Mouse (Mus musculus) hindbrain, embryonic 10.5 days (tissue): ENCODE results near the gene Rin1. TPM values are rescaled to one million over a fixed set of nuclear protein-coding genes. Genes with fewer than 3 reads are reported as not detected.
A peak's percentile ranks its signal among the peaks of the same experiment; 100 is the strongest.

Experiments used
- DNase-seq: peaks from one replicate; pipeline ENCODE4 v3.0.0-alpha.2; 2017; ENCODE audit warnings: low spot score
- H3K27ac ChIP-seq: fragments of 300-500 bp; sonication (generic); 2 replicates; pipeline ENCODE4 v1.5.1; 2016; ENCODE audit warnings: mild to moderate bottlenecking, moderate library complexity
- H3K27me3 ChIP-seq: fragments of 300-500 bp; sonication (generic); 2 replicates; pipeline ENCODE4 v1.6.1; 2016; ENCODE audit warnings: mild to moderate bottlenecking; ENCODE audit not compliant: poor library complexity, insufficient read depth, severe bottlenecking
- H3K36me3 ChIP-seq: fragments of 300-500 bp; sonication (generic); 2 replicates; pipeline ENCODE4 v1.6.1; 2016; ENCODE audit warnings: mild to moderate bottlenecking, moderate library complexity
- H3K4me1 ChIP-seq: fragments of 300-500 bp; sonication (generic); replicated peaks from 2 replicates; pipeline ENCODE4 v1.6.1; 2016; ENCODE audit warnings: mild to moderate bottlenecking
- H3K4me3 ChIP-seq: fragments of 300-500 bp; sonication (generic); 2 replicates; pipeline ENCODE4 v1.5.1; 2016; ENCODE audit warnings: mild to moderate bottlenecking, moderate library complexity
- H3K9me3 ChIP-seq: fragments of 300-500 bp; sonication (generic); 2 replicates; pipeline ENCODE4 v1.6.1; 2016; ENCODE audit warnings: mild to moderate bottlenecking, moderate library complexity
- WGBS: fragments of 180-500 bp; shearing (Covaris S2); methylation state at CpG from one replicate; pipeline ENCODE4 v1.1.7; 2016; 5-methylcytosine and 5-hydroxymethylcytosine counted together
- polyA plus RNA-seq: library from polyadenylated mRNA; unstranded; fragments of >200 nt; fragmentation: Nextera tagmentation; extraction: Ambion mirVana; gene quantifications from 2 replicates; pipeline ENCODE4 v1.2.1, GENCODE M21; 2016

The Rin1 gene
- polyA plus RNA-seq, 1 experiment from 2014 or later = 3.0 TPM

GRCm38 (mm10) chr19:5048138-5049056 is 1.9 kb upstream of the Rin1 start:
- no peak for DNase-seq
- Histone ChIP-seq H3K9me3 (no peaks in the 10 kb centered on the region), H3K36me3 (peaks cover 62% of the 10 kb centered on the region), H3K4me1 (peaks cover 44% of the 10 kb centered on the region), H3K4me3 (no peak overlapping the region), H3K27ac (no peak overlapping the region), H3K27me3 (peaks cover 44% of the 10 kb centered on the region)
- WGBS = 86% methylated on average over 14 of the region's 14 CpGs

GRCm38 (mm10) chr19:5049325-5049724 is 956 bp upstream of the Rin1 start:
- no peak for DNase-seq
- peaks cover 53% of the 10 kb centered on the region for H3K36me3 ChIP-seq

GRCm38 (mm10) chr19:5051031-5051430 is 750 bp downstream of the Rin1 start:
- H3K27ac ChIP-seq = peak overlapping the region; percentile 41; the same call in 1 of the 2 replicates
- 8% methylated on average over 17 of the region's 17 CpGs for WGBS
- H3K4me1 ChIP-seq = peaks cover 48% of the 10 kb centered on the region
- H3K9me3 ChIP-seq = no peaks in the 10 kb centered on the region
- peaks cover 38% of the 10 kb centered on the region for H3K36me3 ChIP-seq
- peak overlapping the region; percentile 38 for H3K4me3 ChIP-seq
- peaks cover 62% of the 10 kb centered on the region for H3K27me3 ChIP-seq
- no peak for DNase-seq

More at GRCm38 (mm10) chr19:5049325-5049724, 956 bp upstream of the Rin1 start:
- Histone ChIP-seq H3K9me3 (no peaks in the 10 kb centered on the region), H3K4me1 (peaks cover 48% of the 10 kb centered on the region), H3K27ac (no peak overlapping the region; the same call in 1 of the 2 replicates), H3K27me3 (peaks cover 53% of the 10 kb centered on the region), H3K4me3 (0 out of 2 replicates have a peak overlapping the region, but pooled peaks have one; percentile 4)
- 77% methylated on average over 6 of the region's 6 CpGs for WGBS

- H3K4me3 ChIP-seq = peak overlapping the region; percentile 38
- H3K9me3 ChIP-seq = no peaks in the 10 kb centered on the region
- 42% methylated on average over 3 of the region's 3 CpGs for WGBS
- peak overlapping the region; percentile 41; the same call in 1 of the 2 replicates for H3K27ac ChIP-seq
- no peak for DNase-seq
- peaks cover 53% of the 10 kb centered on the region for H3K4me1 ChIP-seq
- H3K36me3 ChIP-seq = peaks cover 34% of the 10 kb centered on the region
- H3K27me3 ChIP-seq = peaks cover 62% of the 10 kb centered on the region
Measured at GRCm38 (mm10) chr19:5051515-5051914, 1.2 kb downstream of the Rin1 start.

GRCm38 (mm10) chr19:5052166-5052822 is 2.0 kb downstream of the Rin1 start:
- Histone ChIP-seq H3K36me3 (peaks cover 26% of the 10 kb centered on the region), H3K4me3 (peak overlapping the region; percentile 16; the same call in 1 of the 2 replicates), H3K4me1 (peaks cover 60% of the 10 kb centered on the region), H3K27me3 (peaks cover 62% of the 10 kb centered on the region), H3K9me3 (no peaks in the 10 kb centered on the region), H3K27ac (peak overlapping the region; percentile 16; the same call in 1 of the 2 replicates)
- 29% methylated on average over 25 of the region's 25 CpGs for WGBS
- no peak for DNase-seq

GRCm38 (mm10) chr19:5052853-5053252 is 2.6 kb downstream of the Rin1 start:
- WGBS = 57% methylated on average over 17 of the region's 17 CpGs
- Histone ChIP-seq H3K4me3 (peak overlapping the region; percentile 16; the same call in 1 of the 2 replicates), H3K9me3 (no peaks in the 10 kb centered on the region), H3K36me3 (peaks cover 20% of the 10 kb centered on the region), H3K27me3 (peaks cover 67% of the 10 kb centered on the region), H3K27ac (no peak overlapping the region), H3K4me1 (peaks cover 62% of the 10 kb centered on the region)
- DNase-seq = no peak

- Histone ChIP-seq H3K4me3 (no peak overlapping the region), H3K27me3 (peaks cover 74% of the 10 kb centered on the region)
- peak; percentile 72 for DNase-seq
Measured at GRCm38 (mm10) chr19:5053909-5054308, 3.6 kb downstream of the Rin1 start.

GRCm38 (mm10) chr19:5056251-5056650 is 6.0 kb downstream of the Rin1 start:
- Histone ChIP-seq H3K27ac (peak overlapping the region; percentile 62), H3K4me1 (peaks cover 69% of the 10 kb centered on the region), H3K9me3 (no peaks in the 10 kb centered on the region), H3K4me3 (peak overlapping the region; percentile 20; the same call in 1 of the 2 replicates), H3K27me3 (peaks cover 55% of the 10 kb centered on the region), H3K36me3 (no peaks in the 10 kb centered on the region)
- WGBS = 13% methylated on average over 6 of the region's 6 CpGs
- peak; percentile 76 for DNase-seq

More at GRCm38 (mm10) chr19:5053909-5054308, 3.6 kb downstream of the Rin1 start:
- Histone ChIP-seq H3K9me3 (no peaks in the 10 kb centered on the region), H3K36me3 (peaks cover 10% of the 10 kb centered on the region), H3K27ac (no peak overlapping the region), H3K4me1 (peaks cover 68% of the 10 kb centered on the region)
- 18% methylated on average over 9 of the region's 9 CpGs for WGBS

GRCm38 (mm10) chr19:5057876-5058775 is 7.8 kb downstream of the Rin1 start:
- no peak overlapping the region for H3K4me3 ChIP-seq
- peak overlapping the region; percentile 64 for H3K27ac ChIP-seq
- H3K9me3 ChIP-seq = no peaks in the 10 kb centered on the region
- DNase-seq = no peak
- no peaks in the 10 kb centered on the region for H3K36me3 ChIP-seq
- peaks cover 36% of the 10 kb centered on the region for H3K27me3 ChIP-seq
- H3K4me1 ChIP-seq = peaks cover 63% of the 10 kb centered on the region
- 22% methylated on average over 16 of the region's 16 CpGs for WGBS

- no peak overlapping the region; the same call in 1 of the 2 replicates for H3K4me3 ChIP-seq
- peak; percentile 20 for DNase-seq
Measured at GRCm38 (mm10) chr19:5058801-5059771, 8.8 kb downstream of the Rin1 start.

More at GRCm38 (mm10) chr19:5058801-5059771, 8.8 kb downstream of the Rin1 start:
- Histone ChIP-seq H3K27me3 (peaks cover 27% of the 10 kb centered on the region), H3K9me3 (no peaks in the 10 kb centered on the region), H3K36me3 (no peaks in the 10 kb centered on the region), H3K4me1 (peaks cover 59% of the 10 kb centered on the region), H3K27ac (peak overlapping the region; percentile 64)
- WGBS = 10% methylated on average over 10 of the region's 10 CpGs
